Mouse (Mus musculus) forebrain, embryonic 10.5 days (tissue): ENCODE results near the gene Tex37. TPM values are rescaled to one million over a fixed set of nuclear protein-coding genes. Genes with fewer than 3 reads are reported as not detected.
A peak's percentile ranks its signal among the peaks of the same experiment; 100 is the strongest.

Experiments used
- DNase-seq: peaks from one replicate; pipeline ENCODE4 v3.0.0-alpha.2; 2017; ENCODE audit warnings: low spot score; ENCODE audit errors: extremely low spot score
- H3K27ac ChIP-seq: fragments of 300-500 bp; sonication (generic); 2 replicates; pipeline ENCODE4 v1.5.1; 2016; ENCODE audit warnings: mild to moderate bottlenecking
- H3K27me3 ChIP-seq: fragments of 300-500 bp; sonication (generic); 2 replicates; pipeline ENCODE4 v1.6.1; 2016; ENCODE audit warnings: mild to moderate bottlenecking; ENCODE audit not compliant: poor library complexity, severe bottlenecking
- H3K36me3 ChIP-seq: fragments of 300-500 bp; sonication (generic); replicated peaks from 2 replicates; pipeline ENCODE4 v1.6.1; 2016; ENCODE audit warnings: mild to moderate bottlenecking, moderate library complexity
- H3K4me1 ChIP-seq: fragments of 300-500 bp; sonication (generic); 2 replicates; pipeline ENCODE4 v1.6.1; 2016
- H3K4me3 ChIP-seq: fragments of 300-500 bp; sonication (generic); 2 replicates; pipeline ENCODE4 v1.5.1; 2016; ENCODE audit warnings: mild to moderate bottlenecking, moderate library complexity
- H3K9me3 ChIP-seq: fragments of 300-500 bp; sonication (generic); 2 replicates; pipeline ENCODE4 v1.6.1; 2016; ENCODE audit warnings: mild to moderate bottlenecking, moderate library complexity
- WGBS: fragments of 180-500 bp; shearing (Covaris S2); methylation state at CpG from one replicate; pipeline ENCODE4 v1.1.7; 2016; 5-methylcytosine and 5-hydroxymethylcytosine counted together
- polyA plus RNA-seq: library from polyadenylated mRNA; unstranded; fragments of >200 nt; fragmentation: Nextera tagmentation; extraction: Ambion mirVana; gene quantifications from 2 replicates; pipeline ENCODE4 v1.2.1, GENCODE M21; 2016

Tex37 gene
- polyA plus RNA-seq, 1 experiment from 2014 or later: not detected

GRCm38 (mm10) chr6:70931801-70932200 lies 13.1 kb upstream of the Tex37 start:
- peaks cover 5% of the 10 kb centered on the region for H3K4me1 ChIP-seq
- H3K27me3 ChIP-seq: no peaks in the 10 kb centered on the region
- no peaks in the 10 kb centered on the region for H3K36me3 ChIP-seq
- no peak overlapping the region for H3K27ac ChIP-seq
- WGBS: 93% methylated on average over 2 of the region's 2 CpGs
- DNase-seq: no peak
- H3K4me3 ChIP-seq: no peak overlapping the region
- H3K9me3 ChIP-seq: no peaks in the 10 kb centered on the region

GRCm38 (mm10) chr6:70921274-70922074 lies 2.7 kb upstream of the Tex37 start:
- Histone ChIP-seq H3K4me1 (peaks cover 27% of the 10 kb centered on the region), H3K27ac (peak overlapping the region; percentile 80), H3K27me3 (peaks cover 38% of the 10 kb centered on the region), H3K4me3 (peak overlapping the region; percentile 47), H3K36me3 (no peaks in the 10 kb centered on the region), H3K9me3 (no peaks in the 10 kb centered on the region)
- DNase-seq: peak; percentile 66
- WGBS: under 1% methylated on average over 22 of the region's 22 CpGs

- Histone ChIP-seq H3K9me3 (no peaks in the 10 kb centered on the region), H3K36me3 (no peaks in the 10 kb centered on the region), H3K27me3 (peaks cover 24% of the 10 kb centered on the region), H3K4me1 (peaks cover 19% of the 10 kb centered on the region), H3K4me3 (no peak overlapping the region), H3K27ac (no peak overlapping the region)
- WGBS: 68% methylated on average over 7 of the region's 7 CpGs
- DNase-seq: no peak
Measured at GRCm38 (mm10) chr6:70912396-70912765, 6.3 kb downstream of the Tex37 start.

- Histone ChIP-seq H3K9me3 (no peaks in the 10 kb centered on the region), H3K36me3 (no peaks in the 10 kb centered on the region), H3K4me1 (peaks cover 19% of the 10 kb centered on the region), H3K4me3 (peak overlapping the region; percentile 30), H3K27me3 (peaks cover 24% of the 10 kb centered on the region), H3K27ac (no peak overlapping the region)
- 10% methylated on average over 20 of the region's 20 CpGs for WGBS
- DNase-seq: no peak
Measured at GRCm38 (mm10) chr6:70911668-70912395, 6.9 kb downstream of the Tex37 start.

- peaks cover 24% of the 10 kb centered on the region for H3K27me3 ChIP-seq
- WGBS: 82% methylated on average over 4 of the region's 4 CpGs
- peaks cover 19% of the 10 kb centered on the region for H3K4me1 ChIP-seq
Measured at GRCm38 (mm10) chr6:70910285-70910684, 8.4 kb downstream of the Tex37 start.

GRCm38 (mm10) chr6:70909572-70909971 lies 9.2 kb downstream of the Tex37 start:
- Histone ChIP-seq H3K27ac (no peak overlapping the region), H3K4me3 (no peak overlapping the region), H3K4me1 (peaks cover 19% of the 10 kb centered on the region), H3K9me3 (no peaks in the 10 kb centered on the region), H3K27me3 (peaks cover 24% of the 10 kb centered on the region), H3K36me3 (peaks cover 19% of the 10 kb centered on the region)
- WGBS: 94% methylated on average over 7 of the region's 7 CpGs
- DNase-seq: no peak

More at GRCm38 (mm10) chr6:70910285-70910684, 8.4 kb downstream of the Tex37 start:
- Histone ChIP-seq H3K4me3 (no peak overlapping the region), H3K36me3 (peaks cover 15% of the 10 kb centered on the region), H3K27ac (no peak overlapping the region), H3K9me3 (no peaks in the 10 kb centered on the region)
- no peak for DNase-seq

GRCm38 (mm10) chr6:70903689-70904088 lies 15.0 kb downstream of the Tex37 start:
- H3K27ac ChIP-seq: no peak overlapping the region
- no peak for DNase-seq
- H3K27me3 ChIP-seq: no peaks in the 10 kb centered on the region
- WGBS: 95% methylated on average over 5 of the region's 5 CpGs
- H3K9me3 ChIP-seq: no peaks in the 10 kb centered on the region
- H3K36me3 ChIP-seq: peaks cover 47% of the 10 kb centered on the region
- no peak overlapping the region for H3K4me3 ChIP-seq
- H3K4me1 ChIP-seq: peaks cover 18% of the 10 kb centered on the region

GRCm38 (mm10) chr6:70899594-70900003 lies 19.1 kb downstream of the Tex37 start:
- Histone ChIP-seq H3K27me3 (no peaks in the 10 kb centered on the region), H3K36me3 (peaks cover 60% of the 10 kb centered on the region), H3K4me1 (peaks cover 18% of the 10 kb centered on the region), H3K27ac (no peak overlapping the region), H3K9me3 (no peaks in the 10 kb centered on the region), H3K4me3 (no peak overlapping the region)
- DNase-seq: no peak
- 16% methylated on average over 8 of the region's 8 CpGs for WGBS

- H3K27ac ChIP-seq: no peak overlapping the region
- no peaks in the 10 kb centered on the region for H3K9me3 ChIP-seq
- WGBS: 82% methylated on average over 6 of the region's 6 CpGs
- H3K36me3 ChIP-seq: peaks cover 57% of the 10 kb centered on the region
- H3K4me1 ChIP-seq: peaks cover 18% of the 10 kb centered on the region
- no peak overlapping the region for H3K4me3 ChIP-seq
- no peaks in the 10 kb centered on the region for H3K27me3 ChIP-seq
- no peak for DNase-seq
Measured at GRCm38 (mm10) chr6:70898166-70898565, 20.6 kb downstream of the Tex37 start.

- Histone ChIP-seq H3K4me1 (no peaks in the 10 kb centered on the region), H3K27me3 (no peaks in the 10 kb centered on the region), H3K36me3 (peaks cover 93% of the 10 kb centered on the region), H3K27ac (no peak overlapping the region), H3K4me3 (no peak overlapping the region), H3K9me3 (no peaks in the 10 kb centered on the region)
- DNase-seq: no peak
- 94% methylated on average over 11 of the region's 11 CpGs for WGBS
Measured at GRCm38 (mm10) chr6:70887993-70888392, 30.7 kb downstream of the Tex37 start.

- Histone ChIP-seq H3K27ac (no peak overlapping the region), H3K9me3 (no peaks in the 10 kb centered on the region), H3K27me3 (no peaks in the 10 kb centered on the region), H3K4me1 (peaks cover 17% of the 10 kb centered on the region), H3K4me3 (no peak overlapping the region), H3K36me3 (peaks cover 44% of the 10 kb centered on the region)
- 28% methylated on average over 5 of the region's 5 CpGs for WGBS
- peak; percentile 71 for DNase-seq
Measured at GRCm38 (mm10) chr6:70880714-70881304, 37.9 kb downstream of the Tex37 start.

GRCm38 (mm10) chr6:70875017-70875416 lies 43.7 kb downstream of the Tex37 start:
- DNase-seq: no peak
- no peak overlapping the region for H3K4me3 ChIP-seq
- no peak overlapping the region for H3K27ac ChIP-seq
- no peaks in the 10 kb centered on the region for H3K27me3 ChIP-seq
- WGBS: 91% methylated on average over 1 of the region's 1 CpGs
- no peaks in the 10 kb centered on the region for H3K9me3 ChIP-seq
- peaks cover 35% of the 10 kb centered on the region for H3K4me1 ChIP-seq
- peaks cover 12% of the 10 kb centered on the region for H3K36me3 ChIP-seq
